Mouse (Mus musculus): Measurements from ENCODE around the gene Adra2a. TPM values are rescaled to one million over a fixed set of nuclear protein-coding genes. Genes with fewer than 3 reads are reported as not detected.

Adra2a gene
- total and polyA plus RNA-seq, 2 experiments: 0.07 TPM; not detected in 1

DNA sequence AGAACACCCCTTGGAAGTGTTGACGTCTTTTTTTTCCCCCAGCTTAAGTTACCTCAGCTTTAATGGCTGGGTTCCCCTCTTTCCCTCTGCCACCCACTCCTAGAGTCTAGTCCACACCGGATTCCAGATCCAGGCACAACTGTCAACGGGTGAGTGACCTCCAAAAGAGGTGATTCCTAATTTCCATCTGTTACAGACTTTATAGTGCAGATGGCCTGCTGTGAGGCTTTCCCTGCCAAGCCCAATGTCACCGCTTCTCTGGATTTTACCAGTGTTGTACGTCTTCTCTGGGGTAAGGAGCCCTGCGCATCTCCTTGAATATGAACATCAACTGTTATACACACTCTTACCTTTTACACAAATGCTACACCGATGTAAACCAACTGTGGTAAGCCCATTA is 4.5 kb upstream of the Adra2a start:
- WGBS: 80% methylated on average over 7 of the region's 7 CpGs
- H3K9ac ChIP-seq (ENCODE audit: low read depth, low read length): no peak overlapping the region
- H3K27ac ChIP-seq (replicated peaks; ENCODE audit: insufficient read depth, low read depth, low read length): no peak overlapping the region
- no peaks in the 10 kb centered on the region for H3K27me3 ChIP-seq (ENCODE audit: control insufficient read depth, insufficient read depth, low read length)
- H3K4me1 ChIP-seq (ENCODE audit: control insufficient read depth, insufficient read depth, low read length): no peaks in the 10 kb centered on the region
- H3K79me2 ChIP-seq (ENCODE audit: control insufficient read depth, insufficient read depth, low read length): no peaks in the 10 kb centered on the region
- TF ChIP-seq POLR2A (IDR thresholded peaks at IDR 0.05; ENCODE audit: extremely low read depth, insufficient read depth, low read length) (no peak), CTCF (IDR thresholded peaks at IDR 0.05; ENCODE audit: low read depth, low read length) (no peak)
- no peak overlapping the region for H3K4me3 ChIP-seq (ENCODE audit: insufficient read depth, low read depth, low read length)
- no peak for DNase-seq (ENCODE audit: extremely low read depth, low read depth, low spot score)
- H3K36me3 ChIP-seq (ENCODE audit: control insufficient read depth, insufficient read depth, low read length): no peaks in the 10 kb centered on the region

DNA sequence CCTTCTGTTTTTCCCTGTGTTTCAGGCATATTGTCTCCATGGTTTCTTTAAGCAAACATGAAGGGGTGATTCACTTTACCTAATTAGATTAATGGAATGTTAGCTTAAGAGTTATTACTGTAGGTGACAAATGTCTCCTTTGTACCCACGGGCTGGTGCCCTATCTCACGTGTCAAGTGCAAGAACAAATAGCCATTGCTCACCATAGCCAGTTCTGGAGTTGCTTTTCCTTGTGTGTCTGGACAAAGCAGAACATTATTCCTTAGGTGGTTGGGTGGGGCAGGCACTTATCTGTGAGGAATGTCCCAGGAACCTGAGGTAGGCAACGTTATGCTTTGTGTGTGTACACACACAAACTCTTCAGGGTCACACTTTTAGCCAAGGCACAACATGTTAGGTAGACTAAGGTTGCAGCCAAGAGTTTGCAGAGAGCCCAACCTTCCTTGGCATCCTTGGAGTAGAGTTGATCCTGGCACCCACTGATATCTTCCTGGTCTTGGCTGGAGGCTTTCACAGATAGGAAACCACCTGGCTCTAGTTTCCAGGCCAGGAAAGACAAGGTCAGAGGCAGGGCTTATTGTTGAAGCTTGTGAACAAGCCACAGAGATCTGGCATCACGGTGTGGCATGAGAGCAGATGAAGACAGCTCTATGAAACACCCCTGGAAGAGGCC is 3.5 kb upstream of the Adra2a start:
- Histone ChIP-seq H3K79me2 (ENCODE audit: control insufficient read depth, insufficient read depth, low read length) (no peaks in the 10 kb centered on the region), H3K27ac (replicated peaks; ENCODE audit: insufficient read depth, low read depth, low read length) (no peak overlapping the region), H3K9ac (ENCODE audit: low read depth, low read length) (no peak overlapping the region), H3K36me3 (ENCODE audit: control insufficient read depth, insufficient read depth, low read length) (no peaks in the 10 kb centered on the region), H3K4me1 (ENCODE audit: control insufficient read depth, insufficient read depth, low read length) (no peaks in the 10 kb centered on the region; the same call in 1 of the 2 replicates), H3K27me3 (ENCODE audit: control insufficient read depth, insufficient read depth, low read length) (peaks cover 10% of the 10 kb centered on the region; the same call in 1 of the 2 replicates), H3K4me3 (ENCODE audit: insufficient read depth, low read depth, low read length) (no peak overlapping the region)
- DNase-seq (ENCODE audit: extremely low read depth, low read depth, low spot score): no peak
- TF ChIP-seq POLR2A (IDR thresholded peaks at IDR 0.05; ENCODE audit: extremely low read depth, insufficient read depth, low read length): no peak
- TF ChIP-seq CTCF (IDR thresholded peaks at IDR 0.05; ENCODE audit: low read depth, low read length): no peak
- WGBS: 50% methylated on average over 4 of the region's 4 CpGs

DNA sequence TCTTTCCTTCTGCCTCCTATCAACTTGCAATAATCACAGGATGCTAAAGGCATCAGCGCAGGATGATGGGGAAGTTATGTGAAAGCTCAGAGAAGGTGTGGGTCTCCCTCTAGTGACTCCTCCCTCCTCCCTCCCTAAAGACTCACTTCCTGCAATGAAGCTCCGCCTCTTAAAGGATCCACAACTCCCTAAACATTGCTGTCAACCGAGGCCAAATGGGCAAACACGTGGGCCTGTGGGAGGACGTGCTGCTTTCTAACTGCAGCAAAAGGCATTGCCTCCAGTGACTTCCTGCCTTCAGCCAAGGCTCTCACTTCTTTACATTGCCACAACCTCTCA is 3.0 kb upstream of the Adra2a start:
- no peaks in the 10 kb centered on the region for H3K36me3 ChIP-seq (ENCODE audit: control insufficient read depth, insufficient read depth, low read length)
- H3K79me2 ChIP-seq (ENCODE audit: control insufficient read depth, insufficient read depth, low read length): no peaks in the 10 kb centered on the region
- TF ChIP-seq CTCF (IDR thresholded peaks at IDR 0.05; ENCODE audit: low read depth, low read length) (no peak), POLR2A (IDR thresholded peaks at IDR 0.05; ENCODE audit: extremely low read depth, insufficient read depth, low read length) (no peak)
- H3K27ac ChIP-seq (replicated peaks; ENCODE audit: insufficient read depth, low read depth, low read length): no peak overlapping the region
- H3K4me3 ChIP-seq (ENCODE audit: insufficient read depth, low read depth, low read length): no peak overlapping the region
- 32% methylated on average over 5 of the region's 5 CpGs for WGBS
- DNase-seq (ENCODE audit: extremely low read depth, low read depth, low spot score): no peak
- peaks cover 12% of the 10 kb centered on the region; the same call in 1 of the 2 replicates for H3K27me3 ChIP-seq (ENCODE audit: control insufficient read depth, insufficient read depth, low read length)
- no peak overlapping the region for H3K9ac ChIP-seq (ENCODE audit: low read depth, low read length)
- no peaks in the 10 kb centered on the region; the same call in 1 of the 2 replicates for H3K4me1 ChIP-seq (ENCODE audit: control insufficient read depth, insufficient read depth, low read length)

DNA sequence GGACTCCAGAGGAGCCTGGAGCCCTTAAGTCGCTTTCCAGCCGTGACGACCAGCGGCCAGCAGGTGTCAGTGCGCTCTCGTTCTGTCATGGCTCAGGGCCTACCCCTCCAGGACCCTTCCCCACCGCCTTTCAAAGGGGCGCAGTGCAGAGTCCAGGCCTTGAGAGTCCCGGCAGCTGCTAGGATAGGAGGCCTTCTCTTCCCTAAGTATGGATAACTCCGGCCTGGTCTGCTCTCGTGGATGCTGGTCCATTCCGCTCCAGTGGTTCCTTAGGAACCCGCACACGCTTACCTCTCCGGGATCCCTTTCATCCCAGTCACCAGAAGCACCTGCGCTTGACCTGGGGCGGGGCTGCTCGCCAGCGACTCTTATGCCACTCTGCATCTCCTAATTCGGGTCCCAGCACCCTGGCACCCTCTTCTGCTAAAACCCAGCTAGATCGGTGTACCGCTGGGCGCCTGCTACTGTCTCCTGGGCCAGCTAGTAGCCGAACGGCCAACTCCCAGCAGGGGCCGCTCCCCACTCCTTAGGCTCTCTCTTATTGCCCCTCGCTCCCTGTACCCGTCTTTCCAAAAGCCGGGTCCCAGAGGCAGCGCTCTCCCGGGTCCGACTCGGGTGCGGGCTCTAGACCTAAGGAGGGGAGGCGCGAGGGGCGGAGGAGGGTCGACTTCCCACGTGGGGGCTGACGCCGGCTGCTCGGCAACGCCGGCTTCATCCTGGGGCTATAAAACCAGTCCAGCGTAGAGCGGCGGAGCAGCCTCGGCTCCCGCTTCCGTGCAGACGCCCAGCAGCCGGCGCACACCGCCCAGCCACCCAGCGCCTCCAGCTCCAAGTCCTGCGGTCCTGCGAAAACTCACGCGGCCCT is 788 bp downstream of the Adra2a start:
- Histone ChIP-seq H3K4me1 (ENCODE audit: control insufficient read depth, insufficient read depth, low read length) (peaks cover 9% of the 10 kb centered on the region), H3K79me2 (ENCODE audit: control insufficient read depth, insufficient read depth, low read length) (no peaks in the 10 kb centered on the region), H3K27me3 (ENCODE audit: control insufficient read depth, insufficient read depth, low read length) (peaks cover 21% of the 10 kb centered on the region; the same call in 1 of the 2 replicates), H3K36me3 (ENCODE audit: control insufficient read depth, insufficient read depth, low read length) (no peaks in the 10 kb centered on the region), H3K27ac (replicated peaks; ENCODE audit: insufficient read depth, low read depth, low read length) (no peak overlapping the region), H3K9ac (ENCODE audit: low read depth, low read length) (0 out of 2 replicates have a peak overlapping the region, but pooled peaks have one; percentile 13), H3K4me3 (ENCODE audit: insufficient read depth, low read depth, low read length) (peak overlapping the region; percentile 48; the same call in 1 of the 2 replicates)
- TF ChIP-seq CTCF (IDR thresholded peaks at IDR 0.05; ENCODE audit: low read depth, low read length) (peak; percentile 89), POLR2A (IDR thresholded peaks at IDR 0.05; ENCODE audit: extremely low read depth, insufficient read depth, low read length) (no peak)
- peak; percentile 19 for DNase-seq (ENCODE audit: extremely low read depth, low read depth, low spot score)
- 1% methylated on average over 59 of the region's 59 CpGs for WGBS

DNA sequence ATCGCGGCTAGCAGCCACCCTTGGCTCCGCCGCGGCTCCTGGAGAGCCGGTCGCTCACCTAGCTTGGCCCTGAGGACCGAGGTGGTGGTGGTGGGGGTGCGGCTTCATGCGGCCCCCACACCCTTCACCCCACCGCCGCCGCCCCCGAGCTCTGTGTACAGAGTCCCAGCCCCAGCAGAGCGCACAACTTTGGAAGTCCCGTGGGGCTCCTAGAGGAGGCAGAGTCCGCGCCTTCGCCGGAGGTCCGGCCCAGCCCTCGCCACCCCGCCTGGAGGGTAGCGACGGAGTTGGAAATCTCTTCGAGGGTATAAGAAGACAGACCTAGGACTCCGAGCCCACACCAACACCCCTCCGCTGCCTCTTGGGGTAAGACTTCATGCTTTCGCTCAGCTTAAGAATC is 1.5 kb downstream of the Adra2a start:
- Histone ChIP-seq H3K27ac (replicated peaks; ENCODE audit: insufficient read depth, low read depth, low read length) (no peak overlapping the region), H3K4me3 (ENCODE audit: insufficient read depth, low read depth, low read length) (peak overlapping the region; percentile 48; the same call in 1 of the 2 replicates), H3K79me2 (ENCODE audit: control insufficient read depth, insufficient read depth, low read length) (no peaks in the 10 kb centered on the region), H3K9ac (ENCODE audit: low read depth, low read length) (no peak overlapping the region), H3K27me3 (ENCODE audit: control insufficient read depth, insufficient read depth, low read length) (peaks cover 21% of the 10 kb centered on the region; the same call in 1 of the 2 replicates), H3K36me3 (ENCODE audit: control insufficient read depth, insufficient read depth, low read length) (no peaks in the 10 kb centered on the region), H3K4me1 (ENCODE audit: control insufficient read depth, insufficient read depth, low read length) (peaks cover 9% of the 10 kb centered on the region)
- 3% methylated on average over 29 of the region's 29 CpGs for WGBS
- no peak for DNase-seq (ENCODE audit: extremely low read depth, low read depth, low spot score)
- TF ChIP-seq POLR2A (IDR thresholded peaks at IDR 0.05; ENCODE audit: extremely low read depth, insufficient read depth, low read length): no peak
- no peak for TF ChIP-seq CTCF (IDR thresholded peaks at IDR 0.05; ENCODE audit: low read depth, low read length)

Data from liver, adult 2 months (tissue).